Mouse (Mus musculus): ENCODE data around the gene Bend3. TPM values are rescaled to one million over a fixed set of nuclear protein-coding genes. Genes with fewer than 3 reads are reported as not detected.

The Bend3 gene
- 0.44 TPM for polyA plus RNA-seq (2015; fragmentation: Illumina TruSeq; extraction: RNeasy Lipid Tissue Mini Kit (QIAGEN cat#74804); ENCODE audit: insufficient read depth, low read depth, low replicate concordance)

GRCm38 (mm10) chr10:43478751-43479435 is at the start of gene Bend3:
Gene Bend3, plus strand, starts transcription at chr10:43478831.

GRCm38 (mm10) chr10:43523931-43524330 is 45.3 kb downstream of the Bend3 start, which contains the start of gene Gm9803:
Gene Gm9803, plus strand, starts transcription at chr10:43524084.

GRCm38 (mm10) chr10:43540442-43541152 is 62.0 kb downstream of the Bend3 start, which contains the start of gene 1700021F05Rik:
Gene 1700021F05Rik, minus strand, starts transcription at chr10:43540994.

Other genes starting within 250 kb of the Bend3 start
- gene Gm9803, start 45.3 kb downstream of the Bend3 start, polyA plus RNA-seq (2015; fragmentation: Illumina TruSeq; extraction: RNeasy Lipid Tissue Mini Kit (QIAGEN cat#74804); ENCODE audit: insufficient read depth, low read depth, low replicate concordance): not detected
- gene 1700021F05Rik, start 62.2 kb downstream of the Bend3 start, polyA plus RNA-seq (2015; fragmentation: Illumina TruSeq; extraction: RNeasy Lipid Tissue Mini Kit (QIAGEN cat#74804); ENCODE audit: insufficient read depth, low read depth, low replicate concordance): 16.5 TPM
- 56.0 TPM for gene Cd24a, start 99.5 kb downstream of the Bend3 start, polyA plus RNA-seq (2015; fragmentation: Illumina TruSeq; extraction: RNeasy Lipid Tissue Mini Kit (QIAGEN cat#74804); ENCODE audit: insufficient read depth, low read depth, low replicate concordance)

Data from pancreas, adult 10 weeks (tissue).